Mouse (Mus musculus) adrenal gland, postnatal 25 days (tissue): Measurements from ENCODE around the gene Prss44. TPM values are rescaled to one million over a fixed set of nuclear protein-coding genes. Genes with fewer than 3 reads are reported as not detected.
"Not testable (repeated sequence)": the region's sequence is repeated elsewhere in the genome, so short reads cannot be mapped to it uniquely, and the experiment has no call there.

Experiments
- DNase-seq: peaks from one replicate; pipeline ENCODE4 v3.0.0; 2021; ENCODE audit warnings: mixed read lengths
- long read RNA-seq: library from polyadenylated mRNA; stranded (forward); transcript quantifications from one replicate; pipeline ENCODE4 v2.0.0, GENCODE M21; 2021
- total RNA-seq: library from RNA; stranded (reverse); gene quantifications from 2 replicates; pipeline ENCODE4 v1.2.3, GENCODE M21; 2021

Gene Prss44
- not detected in 2 replicates for total RNA-seq
- long read RNA-seq = 0 reads

DNA sequence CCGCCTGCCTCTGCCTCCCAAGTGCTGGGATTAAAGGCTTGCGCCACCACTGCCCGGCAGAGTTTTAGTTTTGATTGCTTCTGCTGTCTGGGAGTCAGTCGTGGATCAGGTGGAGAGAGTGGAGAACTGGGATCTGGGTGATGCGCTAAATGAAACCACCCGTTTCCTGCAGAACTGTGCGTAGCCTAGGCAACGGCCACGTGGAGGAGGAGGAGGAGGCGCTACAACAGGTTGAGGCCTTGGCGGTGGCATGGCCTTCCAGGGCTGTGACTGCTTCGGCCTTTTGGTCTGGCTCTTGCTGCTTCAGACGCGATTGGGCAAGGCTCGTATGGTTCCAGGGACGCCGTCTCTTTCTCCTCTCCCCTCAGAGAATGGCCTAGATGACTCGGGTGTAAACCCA is at the start of gene Prss44:
Prss44 (plus strand) TSS at position 206 of the 400 bp plus-strand sequence.
- DNase-seq = no peak

DNA sequence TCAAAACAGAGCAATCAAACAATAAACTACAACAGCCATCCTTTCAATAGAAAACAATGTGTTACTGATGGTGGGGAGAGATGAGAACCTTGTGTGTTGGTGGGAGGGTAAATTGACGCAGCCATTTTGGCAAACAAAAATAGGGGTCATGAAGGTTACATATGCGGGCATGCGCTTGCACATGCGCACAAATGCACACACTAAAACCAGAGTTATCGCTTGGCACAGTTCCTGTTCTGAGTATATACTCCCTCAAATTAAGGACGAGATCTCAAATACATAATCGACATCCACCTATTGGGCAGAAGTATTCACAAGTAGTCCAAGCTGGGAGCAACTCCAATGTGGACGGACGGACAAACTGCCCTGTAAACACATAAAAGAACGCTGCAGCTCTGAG is 41.5 kb upstream of the Prss44 start:
- DNase-seq = no peak

DNA sequence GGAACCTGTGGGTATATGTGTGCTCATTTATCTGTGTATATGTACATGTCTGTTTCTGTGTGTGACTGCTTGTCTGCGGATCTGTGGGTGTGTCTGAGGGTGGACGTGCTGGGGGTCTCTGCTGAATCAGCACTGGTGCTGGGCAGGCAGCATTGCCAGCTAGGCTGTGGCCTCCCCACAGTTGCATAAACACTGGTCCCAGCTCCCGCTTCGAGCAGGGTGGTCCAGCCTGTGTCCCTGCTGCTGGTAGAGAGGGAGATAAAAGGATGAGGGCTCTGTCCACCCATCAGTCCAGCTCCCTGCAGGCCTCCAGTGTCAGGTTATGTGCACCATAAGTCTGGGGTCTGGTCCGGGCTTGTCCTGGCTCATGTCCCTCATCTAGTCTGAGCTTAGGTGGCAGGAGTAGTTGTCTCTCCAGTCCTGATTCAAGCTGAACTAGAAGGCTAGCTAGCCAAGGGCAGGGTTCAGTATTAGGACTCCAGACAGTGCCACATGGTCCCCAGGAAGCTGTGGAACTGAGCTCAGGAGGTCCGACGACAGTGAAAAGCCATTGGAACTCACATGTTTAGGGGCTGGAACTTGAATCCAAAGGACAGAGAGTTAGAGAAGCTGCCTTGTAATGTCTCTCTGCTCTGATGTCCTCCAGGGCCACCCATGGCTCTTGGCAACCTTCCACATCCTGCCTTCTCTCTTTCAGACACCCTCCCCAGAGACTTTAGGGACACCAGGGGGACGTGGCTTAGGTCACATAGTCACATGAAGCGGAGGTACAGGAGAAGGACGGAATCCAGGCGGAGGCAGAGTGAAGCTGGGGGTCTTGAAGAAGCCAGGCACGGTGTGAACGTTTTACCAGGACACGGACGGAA is 39.2 kb upstream of the Prss44 start:
- DNase-seq = no peak

DNA sequence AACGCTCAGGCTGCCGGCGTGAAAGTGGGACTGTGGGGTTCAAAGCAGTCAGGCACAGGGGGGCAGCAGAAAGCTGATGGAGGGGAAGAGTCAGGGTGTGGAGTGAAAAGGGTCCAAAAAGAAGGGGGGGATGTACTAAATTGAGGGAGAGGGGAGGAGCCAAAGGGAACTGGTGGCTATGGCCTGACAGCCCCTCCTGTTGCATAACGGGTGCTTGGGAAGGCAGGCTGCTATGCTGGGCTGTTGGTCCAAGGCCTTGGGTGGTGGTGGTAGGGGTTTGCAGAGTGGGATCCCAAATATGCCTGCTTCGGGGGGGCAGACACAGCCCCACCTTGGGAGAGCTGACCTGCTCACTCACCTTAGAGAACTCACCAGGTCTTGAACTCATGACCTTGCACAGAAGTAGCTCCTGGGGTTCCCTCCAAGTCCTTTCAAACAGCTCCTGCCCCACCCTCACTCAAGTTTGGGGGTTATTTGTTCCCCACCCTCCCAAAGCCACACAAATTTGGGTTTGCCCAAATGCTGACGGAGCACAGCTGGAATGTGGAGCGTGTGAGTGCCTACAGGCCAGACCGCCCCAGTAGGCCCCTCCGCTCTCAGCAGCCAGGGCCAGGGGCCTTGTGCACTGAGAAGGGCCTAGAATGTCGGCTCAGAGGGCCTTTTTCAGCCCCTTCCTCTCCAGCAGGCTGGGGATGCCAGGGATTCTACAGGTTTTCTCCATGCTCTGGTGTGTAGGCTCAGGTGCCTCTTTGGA is 38.3 kb upstream of the Prss44 start:
- DNase-seq = no peak

DNA sequence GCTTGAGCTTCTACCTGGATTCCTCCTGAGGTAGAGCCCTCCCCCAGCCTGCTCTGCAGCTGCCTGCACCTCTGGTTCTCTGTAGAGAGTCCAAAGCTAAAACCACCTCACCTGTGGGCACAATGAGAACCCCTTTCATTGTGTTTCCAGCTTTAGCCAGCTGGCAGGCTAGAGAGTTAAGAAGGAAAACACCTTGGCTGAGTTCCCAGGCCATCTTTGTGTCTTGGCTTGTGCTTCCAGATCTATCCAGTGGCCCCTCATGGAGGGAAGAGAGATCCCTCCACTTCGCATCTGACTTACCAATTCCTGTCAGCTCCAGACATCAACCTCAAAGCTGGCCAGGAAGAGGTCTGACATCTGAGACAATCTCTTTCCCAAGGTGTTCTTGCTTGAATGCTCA is 35.7 kb upstream of the Prss44 start:
- no peak for DNase-seq

DNA sequence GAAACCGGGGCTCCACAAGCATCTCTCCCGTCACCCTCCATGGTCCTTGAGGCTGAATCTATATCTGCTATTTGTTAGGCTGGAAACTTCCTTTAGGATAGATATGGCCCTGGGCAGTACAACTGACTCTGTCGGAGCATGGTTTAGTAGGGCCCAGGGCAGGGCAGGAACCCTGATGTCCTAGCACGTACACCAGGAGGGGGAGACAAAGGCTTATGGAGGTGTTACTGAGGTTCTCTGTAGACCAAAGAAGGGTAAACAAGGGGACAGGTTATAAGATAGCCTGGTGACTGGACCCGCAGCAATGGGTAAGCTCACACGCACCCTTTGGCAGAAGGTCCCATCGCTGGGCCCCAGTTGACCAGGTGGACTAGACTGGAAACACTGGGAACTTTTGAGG is 35.2 kb upstream of the Prss44 start:
- DNase-seq = no peak

DNA sequence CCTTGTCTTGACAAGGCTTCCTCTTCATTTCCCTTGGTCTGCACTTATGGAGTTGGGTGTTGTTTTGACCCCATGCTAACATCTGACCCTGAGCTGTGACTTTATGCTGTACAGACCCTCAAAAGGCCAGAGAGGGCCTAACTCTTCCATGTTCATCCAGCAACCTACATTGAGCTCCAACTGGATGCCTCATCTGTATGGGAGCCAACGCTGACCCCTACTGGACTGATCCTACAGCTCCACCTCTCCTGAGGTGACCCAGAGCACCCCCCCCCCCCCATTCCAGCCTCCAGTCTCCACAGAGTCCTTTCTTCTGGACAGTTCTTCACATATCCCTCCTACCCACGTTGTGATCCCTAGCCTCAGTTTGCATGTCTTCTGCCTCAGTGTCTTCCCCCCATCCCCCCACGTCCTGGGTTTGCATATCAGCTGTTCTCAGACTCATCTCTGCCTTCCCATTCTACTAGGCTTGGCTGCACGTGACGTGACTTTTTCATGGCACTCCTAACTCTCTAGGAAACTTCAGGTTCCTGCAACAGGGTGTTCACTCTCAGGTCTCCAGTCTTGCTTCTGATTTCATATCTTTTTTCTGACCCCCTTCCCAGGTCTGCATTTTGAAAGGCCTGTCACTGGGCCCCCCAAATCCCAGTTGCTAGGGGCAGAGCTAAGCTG is 34.4 kb upstream of the Prss44 start:
- peak; percentile 23 for DNase-seq

DNA sequence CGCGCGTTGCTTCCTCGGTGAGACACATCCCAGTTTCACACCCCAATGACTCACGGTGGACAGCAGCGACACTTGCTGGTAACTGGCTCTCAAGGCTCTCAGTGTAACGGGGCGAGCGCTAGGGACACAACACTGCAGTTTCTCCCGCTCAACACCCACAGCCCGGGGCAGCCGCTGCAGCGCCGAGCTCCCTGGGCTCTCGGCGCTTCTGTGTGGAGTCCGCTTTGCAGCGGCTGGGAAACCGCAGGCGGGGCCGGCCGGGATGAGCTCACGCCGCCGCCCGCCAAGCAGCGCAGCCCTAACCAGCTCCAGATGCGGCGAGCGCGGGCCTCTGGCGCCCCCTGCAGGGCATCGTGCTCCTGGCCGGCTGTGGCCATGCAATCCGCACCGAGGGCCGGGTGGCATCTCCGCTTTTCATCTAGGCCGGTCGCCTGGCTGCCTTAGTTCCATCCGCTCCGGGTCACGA is 32.5 kb upstream of the Prss44 start:
- DNase-seq = peak; percentile 97

DNA sequence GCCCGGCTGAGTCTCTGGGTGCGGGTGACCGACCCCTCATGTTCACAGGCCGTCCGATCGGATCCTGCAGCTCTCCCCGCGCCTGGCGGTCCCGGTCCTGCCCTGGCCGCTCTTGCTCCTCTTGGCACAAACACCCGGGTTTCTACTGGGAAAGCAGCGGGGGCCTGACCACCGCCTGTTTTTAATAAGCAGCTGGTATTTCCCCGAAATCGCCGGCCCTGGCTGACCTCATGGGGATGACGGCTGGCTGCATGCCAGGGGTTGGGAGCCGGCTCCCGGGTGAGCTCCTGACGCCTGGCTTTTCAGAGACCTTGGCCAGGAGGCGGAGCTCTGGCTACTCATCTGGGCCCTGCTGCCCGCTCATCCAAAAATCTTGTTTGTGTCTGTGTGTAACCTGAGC is 32.1 kb upstream of the Prss44 start:
- DNase-seq = peak; percentile 95

DNA sequence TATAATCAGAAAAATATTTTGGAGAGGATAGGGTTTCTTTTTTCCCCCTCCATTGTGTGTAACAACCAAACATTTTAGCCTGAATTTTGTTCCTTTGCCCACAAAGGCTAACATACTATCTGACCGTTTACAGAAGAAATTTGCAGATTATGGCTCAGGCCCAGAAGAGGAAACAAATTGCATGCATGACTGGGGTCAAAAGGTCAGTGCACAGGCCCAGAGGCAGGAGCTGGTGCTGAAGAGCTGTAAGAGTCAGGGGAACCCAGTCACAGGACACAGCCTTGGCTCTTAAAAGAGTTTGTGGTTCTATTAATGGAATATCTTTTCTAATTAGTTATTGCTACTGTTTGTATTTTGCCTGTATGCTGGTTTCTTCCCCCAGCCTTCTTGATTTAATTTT is 30.2 kb upstream of the Prss44 start:
- DNase-seq = no peak

DNA sequence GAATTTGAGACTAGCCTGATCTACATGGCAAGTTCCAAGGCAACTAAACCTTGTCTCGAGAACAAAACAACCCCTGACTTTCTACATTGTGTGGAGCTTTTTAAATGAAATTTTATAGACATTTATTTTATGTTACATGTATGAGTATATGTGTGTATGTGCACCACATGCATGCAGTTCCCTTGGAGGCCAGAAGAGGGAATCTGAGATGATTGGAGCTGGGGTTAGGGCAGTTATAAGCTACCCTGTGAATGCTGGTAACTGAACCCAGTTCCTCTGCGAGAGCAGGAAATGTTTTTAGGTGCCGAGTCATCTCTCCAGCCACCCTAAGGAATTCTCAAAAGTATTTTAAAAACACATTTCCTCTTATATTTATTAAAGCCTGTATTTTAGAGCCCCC is 25.6 kb upstream of the Prss44 start:
- no peak for DNase-seq

DNA sequence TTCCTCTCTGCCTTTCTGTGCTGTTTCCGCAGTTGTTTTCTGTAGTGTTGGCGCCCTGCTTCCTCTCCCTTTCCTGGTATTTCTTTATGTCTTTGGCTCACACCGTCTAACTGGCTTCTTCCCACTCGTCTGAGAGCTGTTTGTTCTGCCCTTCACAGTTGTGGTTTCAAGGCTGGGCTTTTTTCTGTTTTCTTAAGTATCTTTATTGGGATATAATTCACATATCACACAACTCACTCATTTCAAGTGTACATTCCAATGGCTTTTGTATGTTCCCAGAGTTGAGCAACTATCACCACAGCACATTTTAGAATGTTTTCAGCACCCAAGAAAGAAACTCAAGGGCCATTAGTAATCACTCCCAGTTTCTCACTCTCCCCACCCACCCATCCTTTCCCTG is 23.3 kb upstream of the Prss44 start:
- DNase-seq = no peak

DNA sequence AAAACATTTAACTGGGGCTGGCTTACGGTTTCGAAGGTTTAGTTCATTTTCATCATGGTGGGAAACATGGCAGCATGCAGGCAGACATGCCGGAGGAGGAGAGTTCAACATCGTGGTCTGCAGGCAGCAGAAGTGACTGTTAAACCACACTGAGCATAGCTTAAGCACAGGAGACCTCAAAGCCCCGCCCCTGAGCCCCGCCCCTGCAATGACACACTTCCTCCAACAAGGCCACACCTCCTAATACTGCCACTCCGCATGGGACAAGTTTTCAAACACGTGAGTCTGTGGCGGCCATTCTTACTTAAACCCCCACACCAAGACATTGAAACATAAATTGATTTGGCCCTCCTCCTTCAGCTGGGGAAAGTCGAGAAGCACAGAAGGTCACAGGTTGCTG is 16.8 kb upstream of the Prss44 start:
- no peak for DNase-seq

DNA sequence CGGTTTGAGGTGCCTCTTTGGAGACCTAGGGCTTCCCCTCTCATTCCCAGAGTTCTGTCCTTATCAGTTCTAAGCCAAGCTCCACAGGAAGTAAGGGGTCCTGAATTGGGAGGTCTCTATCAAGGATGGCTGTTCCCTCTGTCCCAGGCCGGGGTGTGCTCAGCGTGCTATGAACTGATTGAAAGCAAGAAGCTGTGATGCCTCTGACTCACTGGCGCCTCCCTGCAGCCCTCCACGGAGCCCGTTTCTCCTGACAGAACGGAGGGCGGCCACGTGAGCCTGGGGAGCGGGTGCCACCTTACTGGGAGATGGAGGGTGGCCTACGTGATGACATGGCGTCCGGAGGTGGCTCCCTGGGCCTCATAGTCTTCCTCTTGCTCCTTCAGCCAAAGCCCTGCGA is 15.9 kb upstream of the Prss44 start, which contains the start of gene Prss42:
Prss42 (plus strand) TSS at position 301 of the 400 bp plus-strand sequence.
- no peak for DNase-seq

DNA sequence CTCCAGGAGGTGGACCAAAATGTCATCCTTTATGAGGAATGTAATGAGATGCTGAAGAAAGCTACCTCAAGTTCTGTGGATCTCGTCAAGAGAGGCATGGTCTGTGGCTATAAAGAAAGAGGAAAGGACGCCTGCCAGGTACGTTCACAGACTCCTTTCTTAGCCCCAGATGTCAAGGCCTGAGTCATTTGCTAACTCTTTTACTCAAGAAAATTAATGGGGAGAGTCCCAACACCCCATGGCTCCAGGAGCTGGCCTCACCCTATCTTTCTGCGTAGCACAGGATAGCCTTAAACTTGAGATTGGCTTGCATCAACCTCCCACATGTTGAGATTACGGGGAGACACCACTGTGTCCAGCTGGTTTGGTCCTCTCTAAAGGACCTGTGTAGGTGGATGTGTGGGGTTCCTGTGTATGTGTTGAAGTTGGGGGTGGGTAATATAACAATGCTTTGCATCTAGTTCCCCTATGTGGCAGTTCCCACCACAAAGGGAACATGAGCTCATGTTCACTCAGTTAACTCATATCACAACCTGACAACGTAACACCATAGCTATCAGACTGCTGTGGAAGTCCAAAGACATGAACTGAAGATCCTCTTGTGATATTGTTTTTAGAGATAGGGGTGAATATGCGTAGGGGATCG is 12.8 kb upstream of the Prss44 start:
- no peak for DNase-seq

DNA sequence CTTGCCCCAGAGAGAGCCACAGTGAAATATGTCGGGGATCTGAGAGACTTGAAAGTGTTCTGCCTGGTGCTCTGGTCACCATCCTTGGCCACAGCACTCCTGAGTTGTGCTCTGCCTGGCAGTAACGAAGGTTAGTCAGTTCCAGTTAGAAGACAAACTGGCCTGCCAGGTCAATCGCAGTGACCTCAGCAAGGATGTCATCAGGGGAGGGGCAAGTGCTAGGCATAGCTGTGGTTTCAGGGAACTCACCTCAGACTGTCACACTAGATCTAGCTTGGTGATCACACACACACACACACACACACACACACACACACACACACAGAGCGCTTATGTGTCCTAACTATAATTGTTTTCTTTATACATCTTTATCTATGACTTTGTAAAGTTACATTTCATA is 10.5 kb upstream of the Prss44 start:
- DNase-seq = no peak

DNA sequence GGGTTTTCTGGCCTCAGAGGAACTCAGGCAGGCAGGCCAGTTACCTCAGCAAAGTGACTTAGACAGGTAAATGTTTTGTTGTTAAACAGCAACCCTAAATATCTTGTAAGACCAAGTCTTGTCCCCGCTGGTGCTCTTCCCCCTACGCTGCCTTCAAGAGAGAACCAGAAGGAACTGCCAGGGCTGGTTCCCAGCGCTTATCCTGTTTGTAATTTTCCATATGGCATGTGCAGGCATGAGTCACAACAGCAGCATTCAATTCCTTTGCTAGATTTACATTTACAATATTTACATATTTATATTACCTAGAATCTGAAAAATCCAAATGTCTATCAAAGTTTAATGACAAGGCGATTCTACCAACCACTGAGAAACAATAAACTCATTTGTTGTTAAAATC is 3.7 kb upstream of the Prss44 start:
- DNase-seq = no peak

DNA sequence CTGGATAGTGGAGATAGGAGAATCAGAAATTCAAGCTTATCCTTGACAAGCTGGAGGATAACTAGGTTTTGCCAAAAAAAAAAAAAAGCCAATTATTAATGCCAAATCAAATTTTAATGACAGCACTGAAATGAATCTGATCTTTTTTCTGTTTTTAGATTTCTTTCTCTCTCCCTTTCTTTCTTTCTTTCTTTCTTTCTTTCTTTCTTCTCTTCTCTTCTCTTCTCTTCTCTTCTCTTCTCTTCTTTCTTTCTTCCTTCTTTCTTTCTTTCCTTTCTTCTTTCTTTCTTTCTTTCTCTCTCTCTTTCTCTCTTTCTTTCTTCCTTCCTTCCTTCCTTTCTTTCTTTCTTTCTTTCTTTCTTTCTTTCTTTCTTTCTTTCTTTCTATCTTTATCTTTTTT is 6.8 kb downstream of the Prss44 start:
- DNase-seq = not testable (repeated sequence)

DNA sequence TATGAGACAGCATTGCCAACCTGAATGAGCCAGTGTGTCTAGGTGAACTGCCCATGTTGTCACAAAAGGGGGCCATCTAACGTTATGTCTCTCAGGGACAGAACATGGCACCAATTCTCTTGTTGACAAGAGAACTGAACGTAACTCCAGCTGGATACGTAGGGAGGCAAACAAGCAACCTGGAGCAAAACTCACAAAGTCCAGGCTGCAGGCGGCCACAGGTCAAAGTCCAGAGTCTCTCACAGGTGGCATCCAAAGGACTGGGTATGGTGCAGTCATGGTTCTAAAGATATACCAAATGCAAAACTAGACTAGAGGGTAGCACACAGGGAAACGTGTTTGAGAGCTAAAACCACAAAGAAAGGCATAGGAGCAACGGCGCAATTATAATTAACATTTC is 7.6 kb downstream of the Prss44 start:
- no peak for DNase-seq

DNA sequence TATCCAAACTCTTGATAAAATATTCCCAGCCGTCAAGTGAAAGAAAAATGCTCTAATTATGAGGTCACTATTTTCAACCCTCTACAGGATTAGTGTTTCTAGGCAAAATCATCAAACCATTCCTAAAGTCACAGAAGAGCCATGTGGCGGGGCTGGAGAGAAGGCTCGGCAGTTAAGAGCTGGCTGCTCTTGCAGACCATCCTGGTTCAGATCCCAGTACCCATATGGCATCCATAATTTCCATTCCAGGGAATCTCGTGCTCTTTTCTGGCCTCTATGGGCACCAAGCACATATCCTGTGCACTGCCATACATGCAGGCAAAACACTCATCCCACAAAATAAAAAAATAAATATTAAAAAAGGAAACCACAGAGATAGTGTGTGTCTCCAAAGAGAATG is 11.6 kb downstream of the Prss44 start:
- DNase-seq = no peak

DNA sequence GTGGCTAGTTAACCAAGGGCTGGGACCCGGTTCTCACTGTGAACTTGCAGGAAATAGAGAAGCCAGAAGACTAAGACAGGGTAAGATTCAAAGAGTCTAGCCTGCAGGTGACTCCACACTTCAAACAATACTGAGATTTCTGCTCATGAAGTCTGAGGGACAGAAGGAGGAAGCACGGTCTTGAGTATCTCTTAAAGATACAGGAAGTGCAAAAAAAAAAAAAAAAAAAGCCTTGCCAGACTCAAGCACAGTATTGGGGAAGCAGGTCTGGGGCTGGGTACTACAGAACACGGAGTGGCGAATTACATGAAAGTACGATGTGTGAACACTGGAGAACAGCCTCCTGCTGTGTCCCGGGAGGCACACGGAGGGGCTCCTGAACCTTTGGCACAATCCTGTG is 12.0 kb downstream of the Prss44 start:
- no peak for DNase-seq

DNA sequence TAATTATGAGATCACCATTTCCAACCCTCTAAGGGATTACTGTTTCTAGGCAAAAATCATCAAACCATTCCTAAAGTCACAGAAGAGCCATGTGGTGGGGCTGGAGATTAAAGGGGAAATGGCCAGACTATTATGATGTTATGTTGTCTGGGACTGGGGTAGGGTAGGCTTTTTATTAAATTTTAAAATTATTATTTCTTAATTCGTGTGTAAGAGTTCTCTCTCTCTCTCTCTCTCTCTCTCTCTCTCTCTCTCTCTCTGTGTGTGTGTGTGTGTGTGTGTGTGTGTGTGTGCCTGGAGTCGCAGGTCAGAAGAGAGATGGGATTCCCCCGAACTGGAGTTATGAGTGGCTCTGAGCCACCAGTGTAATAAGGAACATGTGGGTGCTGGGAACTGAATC is 12.6 kb downstream of the Prss44 start, which contains the start of gene Prss43:
Prss43 (plus strand) TSS at position 301 of the 400 bp plus-strand sequence.
- DNase-seq = no peak
